Mouse (Mus musculus): Measurements from ENCODE around the gene Mfsd14b. TPM values are rescaled to one million over a fixed set of nuclear protein-coding genes. Genes with fewer than 3 reads are reported as not detected.

Gene Mfsd14b
- 56.8 and 58.3 TPM in 2 replicates for polyA plus RNA-seq (2014; fragmentation: Nextera tagmentation; extraction: Ambion mirVana)

- Histone ChIP-seq H3K4me3 (ENCODE audit: low read depth, low read length) (peak within 1 kb of the TSS; percentile 82), H3K9me3 (ENCODE audit: low read depth, low read length) (no peaks in the 10 kb centered on the region), H3K4me1 (ENCODE audit: insufficient read depth) (no peaks in the 10 kb centered on the region), H3K36me3 (ENCODE audit: insufficient read depth) (no peaks in the 10 kb centered on the region), H3K9ac (peak within 1 kb of the TSS; percentile 95), H3K27ac (ENCODE audit: low read depth) (peak within 1 kb of the TSS; percentile 93), H3K27me3 (ENCODE audit: insufficient read depth, low read length) (no peaks in the 10 kb centered on the region), H3K4me2 (peak within 1 kb of the TSS; percentile 82)
- WGBS, result under 1% methylated on average over 60 of the region's 60 CpGs
- peak; percentile 97 for DNase-seq
- TF ChIP-seq CTCF (IDR thresholded peaks at IDR 0.05; ENCODE audit: low read depth), result no peak
- ATAC-seq (ENCODE audit: insufficient read depth), result peak; percentile 100
Observed at GRCm38 (mm10) chr13:65112459-65113110, at the start of gene Mfsd14b. Mfsd14b (minus strand) TSS chr13:65112975.

DNA sequence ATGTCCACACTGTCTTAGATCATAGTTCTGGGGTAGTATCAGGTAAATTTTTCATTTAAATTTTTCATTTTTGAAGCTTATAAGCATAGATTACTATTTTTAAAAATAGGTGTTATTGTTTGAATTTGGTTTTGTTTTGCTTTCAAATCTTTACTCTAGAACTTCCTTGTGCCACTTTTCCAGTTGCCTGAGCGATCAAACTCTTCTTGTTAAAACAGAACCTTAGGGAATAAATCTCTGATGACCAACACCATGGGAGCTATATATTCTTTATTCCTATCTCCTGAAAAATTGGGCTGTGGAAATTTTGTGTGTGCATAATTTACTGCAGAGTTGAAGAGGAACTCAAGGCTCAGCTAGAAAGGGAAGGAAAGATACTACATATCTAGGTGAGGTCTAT, 37.2 kb upstream of the Mfsd14b start, which contains the start of gene Olfr466:
Gene Olfr466 (plus strand): TSS at position 301 of the 400 bp plus-strand sequence.
- no peaks in the 10 kb centered on the region for H3K36me3 ChIP-seq (ENCODE audit: insufficient read depth)
- ATAC-seq (ENCODE audit: insufficient read depth) (no peak), DNase-seq (no peak)
- no peaks in the 10 kb centered on the region for H3K27me3 ChIP-seq (ENCODE audit: insufficient read depth, low read length)
- no peak within 1 kb of the TSS for H3K9ac ChIP-seq
- no peak for TF ChIP-seq CTCF (IDR thresholded peaks at IDR 0.05; ENCODE audit: low read depth)
- H3K4me2 ChIP-seq, result no peak within 1 kb of the TSS
- H3K4me3 ChIP-seq (ENCODE audit: low read depth, low read length), result no peak within 1 kb of the TSS
- no peak within 1 kb of the TSS for H3K27ac ChIP-seq (ENCODE audit: low read depth)
- no peaks in the 10 kb centered on the region for H3K9me3 ChIP-seq (ENCODE audit: low read depth, low read length)
- H3K4me1 ChIP-seq (ENCODE audit: insufficient read depth), result no peaks in the 10 kb centered on the region
- 57% methylated on average over 1 of the region's 1 CpGs for WGBS

DNA sequence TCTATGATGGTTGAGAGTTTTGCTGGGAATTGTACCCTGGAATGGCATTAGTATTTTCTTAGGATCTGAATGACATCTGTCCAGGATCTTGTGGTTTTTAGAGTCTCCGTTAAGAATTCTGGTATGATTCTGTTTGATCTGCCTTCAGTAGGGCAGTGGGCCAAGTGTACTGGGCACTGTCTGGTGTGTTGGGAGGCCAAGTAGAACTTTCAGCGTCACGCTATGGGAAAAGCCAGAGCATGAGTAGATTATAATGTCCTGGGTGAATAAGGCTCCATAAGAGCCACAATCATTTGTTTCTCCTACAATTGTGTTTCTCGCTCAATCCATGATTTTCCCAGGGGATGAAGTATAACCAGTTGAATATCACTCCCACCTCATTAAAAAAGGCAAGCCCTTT, 25.0 kb upstream of the Mfsd14b start, which contains the start of gene Olfr465-ps1:
Gene Olfr465-ps1 (plus strand): TSS at position 301 of the 400 bp plus-strand sequence.
- DNase-seq, result no peak
- TF ChIP-seq CTCF (IDR thresholded peaks at IDR 0.05; ENCODE audit: low read depth), result no peak
- Histone ChIP-seq H3K27ac (ENCODE audit: low read depth) (no peak within 1 kb of the TSS), H3K4me3 (ENCODE audit: low read depth, low read length) (no peak within 1 kb of the TSS), H3K36me3 (ENCODE audit: insufficient read depth) (no peaks in the 10 kb centered on the region), H3K4me2 (no peak within 1 kb of the TSS), H3K9ac (no peak within 1 kb of the TSS), H3K27me3 (ENCODE audit: insufficient read depth, low read length) (no peaks in the 10 kb centered on the region), H3K9me3 (ENCODE audit: low read depth, low read length) (no peaks in the 10 kb centered on the region), H3K4me1 (ENCODE audit: insufficient read depth) (no peaks in the 10 kb centered on the region)
- WGBS, result 81% methylated on average over 4 of the region's 4 CpGs
- ATAC-seq (ENCODE audit: insufficient read depth), result no peak

DNA sequence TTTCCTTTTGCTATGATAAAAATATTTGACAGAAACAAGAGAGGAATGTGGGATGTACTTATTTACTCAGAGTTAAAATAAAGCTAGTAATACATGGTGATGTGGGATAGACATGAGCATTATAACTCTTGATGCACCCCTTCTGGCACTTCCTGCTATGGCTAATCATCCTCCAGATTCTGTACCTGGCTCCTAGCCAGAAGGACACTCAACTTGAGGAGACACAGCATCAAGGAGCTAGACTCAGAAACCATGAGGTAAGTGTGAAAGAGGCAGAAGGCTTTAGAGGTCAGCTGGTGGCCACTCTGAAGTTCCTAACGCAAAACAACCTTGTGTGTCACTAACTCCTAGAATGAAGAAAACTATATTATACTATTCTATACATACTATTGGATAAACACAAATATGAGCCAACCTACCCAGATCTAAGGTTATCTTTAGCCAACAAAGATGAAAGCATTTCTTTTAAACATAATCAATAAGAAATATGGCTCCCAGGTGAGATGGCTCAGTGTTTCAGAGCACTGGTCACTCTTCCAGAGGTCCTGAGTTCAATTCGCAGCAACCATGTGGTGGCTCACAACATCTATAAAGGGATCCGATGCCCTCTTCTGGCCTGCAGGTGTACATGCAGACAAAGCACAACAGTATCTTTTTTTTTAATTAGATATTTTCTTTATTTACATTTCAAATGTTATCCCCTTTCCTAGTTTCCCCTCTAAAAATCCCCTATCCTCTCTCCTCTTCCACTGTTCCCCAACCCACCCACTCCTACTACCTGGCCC, 14.5 kb upstream of the Mfsd14b start:
- TF ChIP-seq CTCF (IDR thresholded peaks at IDR 0.05; ENCODE audit: low read depth), result no peak
- Histone ChIP-seq H3K4me1 (ENCODE audit: insufficient read depth) (no peaks in the 10 kb centered on the region), H3K9ac (no peak overlapping the region), H3K27ac (ENCODE audit: low read depth) (no peak overlapping the region), H3K4me2 (no peak overlapping the region), H3K4me3 (ENCODE audit: low read depth, low read length) (no peak overlapping the region), H3K36me3 (ENCODE audit: insufficient read depth) (no peaks in the 10 kb centered on the region), H3K9me3 (ENCODE audit: low read depth, low read length) (no peaks in the 10 kb centered on the region), H3K27me3 (ENCODE audit: insufficient read depth, low read length) (no peaks in the 10 kb centered on the region)
- no peak for ATAC-seq (ENCODE audit: insufficient read depth)
- 69% methylated on average over 3 of the region's 3 CpGs for WGBS
- no peak for DNase-seq

- WGBS, result 76% methylated on average over 1 of the region's 1 CpGs
- H3K27me3 ChIP-seq (ENCODE audit: insufficient read depth, low read length), result no peaks in the 10 kb centered on the region
- no peaks in the 10 kb centered on the region for H3K9me3 ChIP-seq (ENCODE audit: low read depth, low read length)
- no peak for TF ChIP-seq CTCF (IDR thresholded peaks at IDR 0.05; ENCODE audit: low read depth)
- H3K9ac ChIP-seq, result no peak overlapping the region
- H3K27ac ChIP-seq (ENCODE audit: low read depth), result no peak overlapping the region
- no peak overlapping the region for H3K4me2 ChIP-seq
- ATAC-seq (ENCODE audit: insufficient read depth) (no peak), DNase-seq (no peak)
- H3K4me1 ChIP-seq (ENCODE audit: insufficient read depth), result no peaks in the 10 kb centered on the region
- no peak overlapping the region for H3K4me3 ChIP-seq (ENCODE audit: low read depth, low read length)
- H3K36me3 ChIP-seq (ENCODE audit: insufficient read depth), result no peaks in the 10 kb centered on the region
Observed at GRCm38 (mm10) chr13:65122111-65122510, 9.3 kb upstream of the Mfsd14b start.

GRCm38 (mm10) chr13:65120984-65121383, 8.2 kb upstream of the Mfsd14b start:
- Histone ChIP-seq H3K27me3 (ENCODE audit: insufficient read depth, low read length) (no peaks in the 10 kb centered on the region), H3K36me3 (ENCODE audit: insufficient read depth) (no peaks in the 10 kb centered on the region), H3K4me1 (ENCODE audit: insufficient read depth) (no peaks in the 10 kb centered on the region), H3K27ac (ENCODE audit: low read depth) (no peak overlapping the region), H3K9ac (no peak overlapping the region), H3K4me2 (no peak overlapping the region), H3K4me3 (ENCODE audit: low read depth, low read length) (no peak overlapping the region), H3K9me3 (ENCODE audit: low read depth, low read length) (no peaks in the 10 kb centered on the region)
- no peak for DNase-seq
- no peak for TF ChIP-seq CTCF (IDR thresholded peaks at IDR 0.05; ENCODE audit: low read depth)
- WGBS, result 60% methylated on average over 3 of the region's 3 CpGs
- no peak for ATAC-seq (ENCODE audit: insufficient read depth)

- Histone ChIP-seq H3K9me3 (ENCODE audit: low read depth, low read length) (no peaks in the 10 kb centered on the region), H3K4me1 (ENCODE audit: insufficient read depth) (no peaks in the 10 kb centered on the region), H3K27me3 (ENCODE audit: insufficient read depth, low read length) (no peaks in the 10 kb centered on the region), H3K9ac (peak overlapping the region; percentile 95), H3K27ac (ENCODE audit: low read depth) (peak overlapping the region; percentile 93), H3K4me3 (ENCODE audit: low read depth, low read length) (peak overlapping the region; percentile 82), H3K4me2 (peak overlapping the region; percentile 82), H3K36me3 (ENCODE audit: insufficient read depth) (no peaks in the 10 kb centered on the region)
- ATAC-seq (ENCODE audit: insufficient read depth), result peak; percentile 43
- peak; percentile 21 for DNase-seq
- TF ChIP-seq CTCF (IDR thresholded peaks at IDR 0.05; ENCODE audit: low read depth), result no peak
- 59% methylated on average over 3 of the region's 3 CpGs for WGBS
Observed at GRCm38 (mm10) chr13:65113239-65113638, 464 bp upstream of the Mfsd14b start.

Data from lung, embryonic 14.5 days (tissue).